Mouse (Mus musculus): ENCODE data around the gene Cfap77.

DNA sequence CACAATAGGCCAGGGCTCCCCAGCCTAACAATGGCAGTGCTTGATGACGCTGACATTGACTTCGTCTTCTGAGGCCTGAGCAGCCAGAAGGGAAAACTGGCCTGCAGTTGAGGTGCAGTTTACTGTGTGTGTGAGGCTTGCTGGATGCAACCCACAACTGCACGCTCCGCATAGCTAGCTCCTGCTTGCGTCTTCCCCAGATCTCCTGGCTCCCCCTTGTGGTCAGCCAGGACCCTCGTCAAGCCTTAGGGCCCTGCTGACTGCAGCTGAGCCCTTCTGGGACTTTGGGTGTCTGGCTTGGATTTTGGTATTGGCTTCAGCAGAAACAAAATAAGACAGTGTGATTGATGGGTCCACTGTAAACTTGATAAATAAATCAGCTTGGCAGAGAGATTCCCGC is 78.2 kb downstream of the Cfap77 start:
- peak; percentile 77 for TF ChIP-seq CTCF (IDR thresholded peaks at IDR 0.05; ENCODE audit: low read depth, low read length)
- no peak for TF ChIP-seq POLR2A (IDR thresholded peaks at IDR 0.05; ENCODE audit: borderline replicate concordance, low read depth, low read length)
